Mouse (Mus musculus): ENCODE results near the gene Tomt.
"Not testable (repeated sequence)": the region's sequence is repeated elsewhere in the genome, so short reads cannot be mapped to it uniquely, and the experiment has no call there.

Gene Tomt

GRCm38 (mm10) chr7:101906287-101906681, at the start of gene Tomt:
Tomt (minus strand) TSS chr7:101906359.
- DNase-seq (ENCODE audit: low read depth, low spot score) = no peak

DNA sequence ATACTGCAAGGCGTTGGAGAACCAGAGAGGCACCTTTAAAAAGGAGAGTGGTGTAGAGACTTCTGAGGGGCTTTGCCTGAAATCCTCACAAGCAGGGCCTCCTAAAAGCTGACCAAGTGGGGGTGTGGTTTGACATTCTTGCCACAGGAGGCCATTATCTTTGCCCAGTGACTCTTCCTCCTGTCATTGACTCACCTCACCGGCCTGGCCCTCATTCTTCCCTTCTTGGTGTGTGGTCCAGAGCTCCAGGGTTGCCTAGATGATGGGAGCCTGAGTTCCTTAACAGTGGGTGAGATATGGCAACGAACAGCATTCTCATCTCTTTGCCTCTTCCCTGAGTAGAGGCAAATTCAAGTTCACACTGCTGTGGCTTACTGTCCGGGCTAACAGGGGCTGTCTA, 49.7 kb upstream of the Tomt start:
- no peak for DNase-seq (ENCODE audit: low read depth, low spot score)

DNA sequence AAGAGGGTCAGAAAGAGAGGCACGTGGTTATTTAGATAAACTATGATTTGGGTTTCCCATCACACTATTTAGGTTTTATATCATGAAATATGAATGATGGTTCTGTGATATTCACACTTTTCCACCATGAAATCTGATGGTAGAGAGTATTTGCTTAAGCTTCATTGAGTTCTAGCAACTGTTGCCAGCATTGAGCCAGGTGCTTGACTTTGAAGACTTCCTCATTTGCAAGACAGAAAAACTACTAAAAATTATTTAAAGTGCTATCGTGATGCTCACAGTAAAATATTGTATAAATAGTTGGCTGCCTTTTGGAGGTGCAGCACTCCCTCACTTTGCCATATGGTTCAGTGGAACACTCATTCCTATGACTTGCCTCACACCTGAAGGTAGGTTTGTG, 49.1 kb upstream of the Tomt start:
- no peak for DNase-seq (ENCODE audit: low read depth, low spot score)

DNA sequence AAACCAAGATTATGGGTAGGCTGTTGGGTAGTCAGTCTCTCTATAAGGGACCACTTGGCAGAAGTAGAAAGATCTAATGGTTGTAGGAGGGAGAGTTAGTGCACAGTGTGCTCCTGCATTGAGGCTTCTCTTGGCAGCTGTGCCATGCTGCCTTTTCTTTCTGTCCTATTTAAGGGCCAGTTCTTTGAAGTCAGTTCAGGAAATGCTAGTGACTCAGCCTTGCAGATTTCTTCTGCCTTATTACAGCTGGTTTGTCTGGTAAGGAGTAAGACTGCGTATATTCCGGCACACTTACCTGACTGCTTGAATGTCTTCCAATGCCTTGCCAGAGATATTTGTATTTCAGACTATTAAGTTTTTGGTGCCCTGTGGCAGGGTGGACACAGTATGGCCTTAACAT, 48.0 kb upstream of the Tomt start:
- no peak for DNase-seq (ENCODE audit: low read depth, low spot score)

DNA sequence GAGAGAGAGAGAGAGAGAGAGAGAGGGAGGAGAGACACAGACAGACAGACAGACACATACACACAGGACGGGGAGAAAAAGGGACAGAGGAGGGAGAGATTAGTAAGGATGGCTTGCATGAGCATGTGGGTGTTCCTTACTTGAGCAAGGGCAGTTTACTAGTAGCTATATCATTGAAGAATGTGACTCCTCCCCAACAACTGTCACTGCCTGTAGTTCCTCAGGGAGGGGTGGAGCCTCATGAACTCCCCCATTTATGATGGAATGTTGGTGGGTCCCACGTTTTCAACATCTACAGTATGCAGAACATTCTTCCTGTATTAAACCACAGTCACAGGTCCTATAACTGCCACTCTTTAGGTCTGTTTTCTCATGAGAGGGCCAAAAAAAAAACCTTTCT, 45.9 kb upstream of the Tomt start:
- DNase-seq (ENCODE audit: low read depth, low spot score) = no peak

DNA sequence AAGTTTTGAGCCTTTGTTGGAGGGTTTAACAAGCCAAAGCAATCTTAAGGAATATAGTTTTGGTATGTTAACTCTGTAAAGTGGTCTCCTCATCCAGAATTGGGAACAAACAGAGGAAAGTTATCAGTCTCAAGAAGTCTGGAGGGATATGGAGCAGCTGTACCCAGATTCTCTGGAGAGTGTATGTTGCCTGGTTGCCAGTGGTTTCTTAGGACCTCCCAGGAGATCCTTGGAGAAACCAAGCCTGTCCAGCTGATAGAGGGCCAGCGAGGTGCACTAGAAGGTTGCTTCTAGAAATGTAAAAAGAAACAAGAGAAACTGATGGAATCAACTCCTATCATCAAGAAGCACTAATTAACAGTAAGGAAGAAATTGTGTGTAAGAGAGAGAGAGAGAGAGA, 45.5 kb upstream of the Tomt start:
- DNase-seq (ENCODE audit: low read depth, low spot score) = no peak

- DNase-seq (ENCODE audit: low read depth, low spot score) = not testable (repeated sequence)
Observed at GRCm38 (mm10) chr7:101949008-101949407, 42.8 kb upstream of the Tomt start.

DNA sequence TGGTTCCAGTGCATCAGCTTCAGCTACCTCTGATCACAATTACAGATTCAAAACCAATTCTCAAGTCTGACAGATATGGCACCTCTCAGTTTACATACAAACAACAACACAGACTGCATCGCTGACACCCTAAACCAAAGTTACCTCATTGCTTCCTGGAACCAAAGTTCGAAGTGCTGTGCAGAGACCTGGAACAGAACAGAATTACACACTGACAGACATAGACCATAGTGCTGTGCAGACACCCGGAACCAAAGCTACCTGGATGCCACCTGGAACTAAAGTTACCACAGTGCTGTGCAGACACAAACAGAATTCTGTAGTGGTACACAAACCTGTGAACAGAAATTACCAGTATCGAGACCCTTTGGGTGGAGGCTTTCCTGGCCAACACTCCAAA, 33.6 kb upstream of the Tomt start:
- no peak for DNase-seq (ENCODE audit: low read depth, low spot score)

GRCm38 (mm10) chr7:101938348-101938747, 32.2 kb upstream of the Tomt start:
- no peak for DNase-seq (ENCODE audit: low read depth, low spot score)

GRCm38 (mm10) chr7:101937569-101937968, 31.4 kb upstream of the Tomt start:
- no peak for DNase-seq (ENCODE audit: low read depth, low spot score)

DNA sequence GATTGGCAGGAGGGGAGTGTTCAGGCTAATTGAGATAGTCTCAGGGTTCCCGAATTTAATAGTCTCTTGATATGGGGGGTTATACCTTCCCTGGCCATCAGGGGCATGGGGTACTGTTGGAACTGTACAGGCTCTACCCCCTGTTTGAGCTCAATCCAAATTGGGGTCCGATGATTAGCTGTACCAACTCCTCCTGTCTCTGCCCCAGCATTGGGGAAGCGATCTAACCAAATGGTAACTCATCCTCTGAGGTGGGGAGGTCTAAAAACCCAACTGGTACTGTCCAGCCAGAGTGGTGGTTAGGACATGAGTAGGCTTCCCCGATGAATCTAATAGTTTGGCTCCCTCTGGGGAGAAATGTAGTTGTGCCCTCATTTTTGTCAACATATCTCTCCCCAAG, 30.8 kb upstream of the Tomt start:
- no peak for DNase-seq (ENCODE audit: low read depth, low spot score)

DNA sequence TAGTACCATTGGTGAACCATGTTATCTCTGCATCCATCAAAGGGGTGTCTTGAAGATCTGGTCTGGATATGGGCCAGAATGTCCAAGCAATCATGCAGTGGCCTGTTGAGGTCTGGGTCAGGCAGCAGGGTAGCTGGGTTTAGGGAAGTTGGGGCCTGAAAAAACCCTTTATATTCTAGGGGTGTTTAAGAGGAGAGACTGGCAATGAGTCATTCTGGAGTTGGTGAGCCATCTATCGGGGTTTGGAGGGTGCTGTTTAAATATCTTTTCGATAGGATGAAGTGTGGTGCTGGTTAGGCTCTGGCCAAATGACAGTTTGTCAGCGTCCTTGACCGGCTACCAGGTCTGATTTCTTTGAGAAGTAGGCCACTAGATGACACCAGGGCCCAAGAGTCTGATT, 29.8 kb upstream of the Tomt start:
- no peak for DNase-seq (ENCODE audit: low read depth, low spot score)

GRCm38 (mm10) chr7:101933751-101934240, 27.6 kb upstream of the Tomt start, which contains the start of the genes Lrrc51 and Numa1:
Lrrc51 (minus strand) TSS chr7:101933895.
Numa1 (plus strand) TSS chr7:101934111.
- peak; percentile 94 for DNase-seq (ENCODE audit: low read depth, low spot score)

- no peak for DNase-seq (ENCODE audit: low read depth, low spot score)
Observed at GRCm38 (mm10) chr7:101933300-101933699, 27.1 kb upstream of the Tomt start.

DNA sequence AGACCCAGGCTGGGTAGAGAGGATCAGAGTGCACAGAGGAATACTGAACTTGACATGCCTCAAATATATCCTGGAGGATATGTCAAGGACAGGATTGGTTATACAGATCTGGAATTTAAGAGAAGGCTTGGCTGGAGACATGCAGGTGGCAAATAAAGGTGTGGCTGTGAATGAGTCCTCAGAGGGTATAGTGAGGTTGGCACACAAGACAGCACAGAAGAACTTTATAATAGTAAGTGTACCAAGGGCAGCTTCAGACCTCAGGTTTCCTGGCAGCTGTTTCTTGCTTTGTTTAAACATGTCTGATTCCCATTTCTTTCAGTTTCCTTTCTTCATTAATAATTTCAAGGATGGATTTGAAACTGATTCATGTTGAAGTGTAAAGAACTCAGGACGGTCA, 26.4 kb upstream of the Tomt start:
- DNase-seq (ENCODE audit: low read depth, low spot score) = no peak

DNA sequence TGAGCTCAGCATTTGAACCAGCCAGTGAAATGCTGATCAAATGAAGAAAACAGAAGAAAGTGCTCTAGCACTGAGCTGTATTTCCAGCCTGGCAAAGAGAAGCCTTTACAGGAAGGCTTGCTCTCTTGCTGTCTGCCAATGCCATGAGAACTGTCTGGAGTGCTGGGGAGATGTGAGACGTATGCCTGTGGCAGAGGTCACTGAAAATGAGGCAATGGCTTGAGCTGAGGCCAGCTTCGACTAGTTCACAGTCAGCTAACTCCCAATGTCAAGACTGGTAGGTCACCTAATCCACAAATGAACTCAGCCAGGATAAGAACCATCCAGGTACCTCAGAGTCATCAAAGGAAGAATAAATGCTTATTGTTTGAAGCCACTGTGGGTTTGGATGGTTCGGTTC, 21.9 kb upstream of the Tomt start:
- DNase-seq (ENCODE audit: low read depth, low spot score) = no peak

DNA sequence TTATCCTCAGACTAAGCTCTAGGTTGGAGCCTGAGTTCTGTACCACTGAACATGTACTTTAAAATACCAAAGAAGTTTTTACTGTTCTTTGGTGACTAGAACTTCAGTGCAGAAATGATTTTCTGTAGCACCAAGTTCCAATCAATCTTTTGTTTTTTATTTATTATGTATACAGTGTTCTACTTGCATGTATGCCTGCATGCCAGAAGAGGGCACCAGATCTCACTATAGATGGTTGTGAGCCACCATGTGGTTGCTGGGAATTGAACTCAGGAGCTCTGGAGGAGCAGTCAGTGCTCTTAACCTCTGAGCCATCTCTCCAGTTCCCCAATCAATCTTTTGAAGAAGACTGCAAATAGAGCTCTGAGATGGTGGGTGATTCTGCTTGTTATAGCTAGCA, 19.7 kb upstream of the Tomt start:
- not testable (repeated sequence) for DNase-seq (ENCODE audit: low read depth, low spot score)

GRCm38 (mm10) chr7:101918071-101918470, 11.9 kb upstream of the Tomt start:
- no peak for DNase-seq (ENCODE audit: low read depth, low spot score)

GRCm38 (mm10) chr7:101911982-101912381, 5.8 kb upstream of the Tomt start:
- DNase-seq (ENCODE audit: low read depth, low spot score) = no peak

DNA sequence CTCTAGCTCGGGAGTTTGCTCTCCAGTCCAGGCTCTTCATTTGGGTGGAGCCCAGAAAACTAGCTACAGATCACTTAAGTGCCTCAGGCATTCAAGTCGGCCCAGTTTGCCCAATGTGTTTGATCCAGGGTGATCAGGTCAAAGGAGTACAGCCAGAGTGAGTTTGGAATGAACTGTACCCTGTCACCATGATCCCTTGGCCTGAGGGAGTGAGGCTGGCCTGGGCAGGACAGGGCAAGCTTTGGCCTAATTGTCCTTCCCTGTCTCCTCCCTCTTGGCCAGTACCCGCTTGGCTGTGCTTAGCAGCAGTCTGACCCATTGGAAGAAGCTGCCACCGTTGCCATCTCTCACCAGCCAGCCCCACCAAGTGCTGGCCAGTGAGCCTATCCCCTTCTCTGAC, 4.0 kb upstream of the Tomt start:
- DNase-seq (ENCODE audit: low read depth, low spot score) = peak; percentile 69

GRCm38 (mm10) chr7:101908367-101908766, 2.2 kb upstream of the Tomt start:
- DNase-seq (ENCODE audit: low read depth, low spot score) = no peak

GRCm38 (mm10) chr7:101906696-101907095, 537 bp upstream of the Tomt start:
- no peak for DNase-seq (ENCODE audit: low read depth, low spot score)

DNA sequence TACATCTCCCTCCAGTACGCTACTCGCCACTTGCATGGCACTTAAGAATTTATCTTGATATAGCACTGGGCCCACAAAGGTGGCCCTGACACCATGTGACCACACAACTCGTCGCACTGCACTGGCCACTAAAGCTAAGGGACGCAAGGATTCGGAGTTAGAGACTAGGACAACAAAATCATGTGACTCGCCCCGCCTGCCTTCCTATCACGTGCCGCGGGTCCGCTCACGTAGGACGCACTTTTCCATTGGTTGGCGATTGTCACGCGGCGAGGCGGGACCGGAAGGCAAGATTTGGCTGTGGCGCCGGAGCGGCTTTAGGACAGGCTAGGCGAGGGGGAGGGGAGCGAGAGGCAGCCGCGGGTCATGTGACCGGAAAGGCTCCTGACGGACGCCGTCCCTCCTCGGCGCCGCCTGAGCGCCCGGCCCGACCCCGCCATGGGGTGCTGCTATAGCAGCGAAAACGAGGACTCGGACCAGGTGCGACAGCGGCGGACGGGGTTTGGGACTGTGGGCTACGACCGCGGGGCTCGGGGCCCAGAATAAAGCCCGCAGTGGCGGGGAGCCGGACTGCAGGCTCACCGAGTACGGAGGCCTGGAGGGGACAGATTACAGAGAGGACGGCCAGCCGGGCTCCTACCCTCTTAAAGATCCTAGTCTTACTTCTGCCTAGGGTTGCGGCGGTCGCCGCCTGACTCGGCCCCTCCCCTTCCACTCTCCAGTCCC, 435 bp downstream of the Tomt start, which contains the start of gene Lamtor1:
Gene Lamtor1, plus strand, starts transcription at position 344 of the 726 bp plus-strand sequence.
- peak; percentile 99 for DNase-seq (ENCODE audit: low read depth, low spot score)

GRCm38 (mm10) chr7:101902846-101903245, 3.3 kb downstream of the Tomt start:
- DNase-seq (ENCODE audit: low read depth, low spot score) = no peak

Data from skeletal muscle tissue, adult 2 months (tissue).